Mouse (Mus musculus): ENCODE results near the gene Sp1. TPM values are rescaled to one million over a fixed set of nuclear protein-coding genes. Genes with fewer than 3 reads are reported as not detected.

Sp1 gene
- 10 to 100 TPM; 15.9 to 20.9 TPM for total RNA-seq (2021)
- long read RNA-seq, experiment 1, partial matches to known transcripts: 0 of 2 reads
- long read RNA-seq, experiment 1, other reads (novel, unspliced or antisense): 2 of 2 reads
- long read RNA-seq, experiment 2, full-length matches to known transcripts: 2 of 7 reads
- long read RNA-seq, experiment 2, partial matches to known transcripts: 0 of 7 reads
- long read RNA-seq, experiment 2, other reads (novel, unspliced or antisense): 5 of 7 reads

- DNase-seq: peak; percentile 100
These were observed at the start of gene Sp1 for GRCm38 (mm10) chr15:102405489-102406195. TSS of gene Sp1 (plus strand) at chr15:102406143.

GRCm38 (mm10) chr15:102356501-102357325 lies 49.2 kb upstream of the Sp1 start:
- DNase-seq: no peak

GRCm38 (mm10) chr15:102358126-102358525 lies 47.8 kb upstream of the Sp1 start:
- no peak for DNase-seq

GRCm38 (mm10) chr15:102358834-102359233 lies 47.1 kb upstream of the Sp1 start:
- no peak for DNase-seq

GRCm38 (mm10) chr15:102362648-102363047 lies 43.3 kb upstream of the Sp1 start:
- DNase-seq: no peak

- DNase-seq: no peak
These were observed 41.3 kb upstream of the Sp1 start for GRCm38 (mm10) chr15:102364678-102365077.

GRCm38 (mm10) chr15:102366238-102366637 lies 39.7 kb upstream of the Sp1 start:
- DNase-seq: no peak

- no peak for DNase-seq
These were observed 39.1 kb upstream of the Sp1 start, which contains the start of gene Sp7 for GRCm38 (mm10) chr15:102366733-102367344. TSS of gene Sp7 (minus strand) at chr15:102367182.

- DNase-seq: no peak
These were observed 36.0 kb upstream of the Sp1 start for GRCm38 (mm10) chr15:102369972-102370371.

GRCm38 (mm10) chr15:102370727-102371126 lies 35.2 kb upstream of the Sp1 start:
- DNase-seq: no peak

- peak; percentile 68 for DNase-seq
These were observed 29.3 kb upstream of the Sp1 start for GRCm38 (mm10) chr15:102376453-102377162.

GRCm38 (mm10) chr15:102377163-102377543 lies 28.8 kb upstream of the Sp1 start:
- DNase-seq: peak; percentile 85

- DNase-seq: peak; percentile 80
These were observed 28.1 kb upstream of the Sp1 start for GRCm38 (mm10) chr15:102377810-102378262.

GRCm38 (mm10) chr15:102381575-102381974 lies 24.4 kb upstream of the Sp1 start:
- DNase-seq: peak; percentile 70

GRCm38 (mm10) chr15:102383671-102384070 lies 22.3 kb upstream of the Sp1 start:
- no peak for DNase-seq

- DNase-seq: no peak
These were observed 19.3 kb upstream of the Sp1 start for GRCm38 (mm10) chr15:102386640-102387039.

GRCm38 (mm10) chr15:102388942-102389341 lies 17.0 kb upstream of the Sp1 start:
- DNase-seq: no peak

- DNase-seq: no peak
These were observed 13.4 kb upstream of the Sp1 start for GRCm38 (mm10) chr15:102392520-102392919.

- no peak for DNase-seq
These were observed 12.3 kb upstream of the Sp1 start for GRCm38 (mm10) chr15:102393584-102394014.

GRCm38 (mm10) chr15:102395061-102395460 lies 10.9 kb upstream of the Sp1 start:
- DNase-seq: peak; percentile 21

GRCm38 (mm10) chr15:102398629-102399028 lies 7.3 kb upstream of the Sp1 start:
- DNase-seq: no peak

Data from gastrocnemius, postnatal 25 days (tissue).